Mouse (Mus musculus) lung, postnatal 0 days (tissue): ENCODE results near the gene Tbc1d15. TPM values are rescaled to one million over a fixed set of nuclear protein-coding genes. Genes with fewer than 3 reads are reported as not detected.

Experiments used
- ATAC-seq: fragments of 200-750 bp; cut with Nextera tagmentation; 2 replicates; pipeline ENCODE4 v1.8.0; 2017; ENCODE audit warnings: moderate library complexity
- DNase-seq: peaks from one replicate; pipeline ENCODE4 v3.0.0-alpha.2; 2016; ENCODE audit warnings: low spot score
- H3K27ac ChIP-seq: fragments of 300-500 bp; sonication (generic); 2 replicates; pipeline ENCODE4 v1.5.1; 2014; ENCODE audit warnings: antibody characterized with exemption, mild to moderate bottlenecking, low read length, mixed read lengths
- H3K27me3 ChIP-seq: fragments of 300-500 bp; sonication (generic); replicated peaks from 2 replicates; pipeline ENCODE4 v1.6.1; 2014; ENCODE audit warnings: low read length, mixed read lengths; ENCODE audit not compliant: insufficient read depth
- H3K36me3 ChIP-seq: fragments of 300-500 bp; sonication (generic); 2 replicates; pipeline ENCODE4 v1.6.1; 2014; ENCODE audit warnings: low read length, mixed read lengths; ENCODE audit not compliant: insufficient read depth
- H3K4me1 ChIP-seq: fragments of 300-500 bp; sonication (generic); 2 replicates; pipeline ENCODE4 v1.6.1; 2014; ENCODE audit warnings: antibody characterized with exemption, low read depth, low read length, mixed read lengths; ENCODE audit not compliant: insufficient read depth
- H3K4me2 ChIP-seq: fragments of 300-500 bp; sonication (generic); replicated peaks from 2 replicates; pipeline ENCODE4 v1.6.1; 2014; ENCODE audit warnings: low read depth, mild to moderate bottlenecking, low read length, moderate library complexity, mixed read lengths
- H3K4me3 ChIP-seq: fragments of 300-500 bp; sonication (generic); 2 replicates; pipeline ENCODE4 v1.5.1; 2014; ENCODE audit warnings: low read depth, low read length
- H3K9ac ChIP-seq: fragments of 300-500 bp; sonication (generic); replicated peaks from 2 replicates; pipeline ENCODE4 v1.6.1; 2014; ENCODE audit warnings: low read depth, mild to moderate bottlenecking
- H3K9me3 ChIP-seq: fragments of 300-500 bp; sonication (generic); 2 replicates; pipeline ENCODE4 v1.6.1; 2016; ENCODE audit warnings: low read length, mixed read lengths
- CTCF ChIP-seq: IDR thresholded peaks from 2 replicates; pipeline ENCODE4 v1.5.1; 2016; ENCODE audit warnings: antibody characterized with exemption, mild to moderate bottlenecking
- EP300 ChIP-seq: IDR thresholded peaks from 2 replicates; pipeline ENCODE4 v1.6.1; 2016; ENCODE audit warnings: antibody characterized with exemption, mild to moderate bottlenecking, control low read depth
- WGBS: fragments of 180-500 bp; shearing (Covaris S2); extraction: QIAGEN DNeasy Blood & Tissue Kit; methylation state at CpG from one replicate; pipeline ENCODE4 v1.1.7; 2014; 5-methylcytosine and 5-hydroxymethylcytosine counted together
- polyA plus RNA-seq: library from polyadenylated mRNA; unstranded; fragments of >200 nt; fragmentation: Nextera tagmentation; extraction: Ambion mirVana; gene quantifications from 2 replicates; pipeline ENCODE4 v1.2.1, GENCODE M21; 2015

Gene Tbc1d15
- 47.9 and 49.9 TPM in 2 replicates for polyA plus RNA-seq

- H3K27ac ChIP-seq = peak within 1 kb of the TSS; percentile 92
- peak within 1 kb of the TSS; percentile 82 for H3K9ac ChIP-seq
- H3K27me3 ChIP-seq = no peaks in the 10 kb centered on the region
- peak within 1 kb of the TSS; percentile 85 for H3K4me2 ChIP-seq
- no peaks in the 10 kb centered on the region for H3K9me3 ChIP-seq
- peaks cover 3% of the 10 kb centered on the region for H3K4me1 ChIP-seq
- peak within 1 kb of the TSS; percentile 98 for H3K4me3 ChIP-seq
- peak; percentile 100 for DNase-seq
- TF ChIP-seq EP300 (no peak), CTCF (no peak)
- peak; percentile 97 for ATAC-seq
- no peaks in the 10 kb centered on the region for H3K36me3 ChIP-seq
- under 1% methylated on average over 63 of the region's 67 CpGs for WGBS
Measured at GRCm38 (mm10) chr10:115251088-115251934, at the start of gene Tbc1d15. TSS of gene Tbc1d15 (minus strand) at chr10:115251467.

GRCm38 (mm10) chr10:115298683-115299082 lies 47.4 kb upstream of the Tbc1d15 start:
- DNase-seq (no peak), ATAC-seq (no peak)
- Histone ChIP-seq H3K4me1 (no peaks in the 10 kb centered on the region), H3K4me2 (no peak overlapping the region), H3K4me3 (no peak overlapping the region), H3K27me3 (no peaks in the 10 kb centered on the region), H3K9me3 (no peaks in the 10 kb centered on the region), H3K9ac (no peak overlapping the region), H3K36me3 (peaks cover 29% of the 10 kb centered on the region), H3K27ac (no peak overlapping the region)
- 93% methylated on average over 4 of the region's 4 CpGs for WGBS
- TF ChIP-seq EP300 (no peak), CTCF (no peak)

GRCm38 (mm10) chr10:115297582-115297981 lies 46.3 kb upstream of the Tbc1d15 start:
- Histone ChIP-seq H3K9ac (no peak overlapping the region), H3K27ac (no peak overlapping the region), H3K4me1 (no peaks in the 10 kb centered on the region), H3K4me2 (no peak overlapping the region), H3K36me3 (peaks cover 32% of the 10 kb centered on the region), H3K4me3 (no peak overlapping the region), H3K9me3 (no peaks in the 10 kb centered on the region), H3K27me3 (no peaks in the 10 kb centered on the region)
- no peak for TF ChIP-seq CTCF
- TF ChIP-seq EP300 = no peak
- no peak for DNase-seq
- ATAC-seq = no peak
- WGBS = 88% methylated on average over 5 of the region's 5 CpGs

- H3K4me2 ChIP-seq = no peak overlapping the region
- no peak for DNase-seq
- peak; percentile 37; the same call in 1 of the 2 replicates for ATAC-seq
Measured at GRCm38 (mm10) chr10:115296401-115296935, 45.2 kb upstream of the Tbc1d15 start.

GRCm38 (mm10) chr10:115295162-115295561 lies 43.9 kb upstream of the Tbc1d15 start:
- H3K9ac ChIP-seq = no peak overlapping the region
- DNase-seq (no peak), ATAC-seq (no peak)
- H3K36me3 ChIP-seq = peaks cover 30% of the 10 kb centered on the region; the same call in 1 of the 2 replicates
- H3K4me3 ChIP-seq = no peak overlapping the region
- no peaks in the 10 kb centered on the region for H3K27me3 ChIP-seq
- TF ChIP-seq CTCF (no peak), EP300 (no peak)
- no peaks in the 10 kb centered on the region for H3K4me1 ChIP-seq
- 95% methylated on average over 3 of the region's 3 CpGs for WGBS
- no peak overlapping the region for H3K4me2 ChIP-seq
- H3K9me3 ChIP-seq = no peaks in the 10 kb centered on the region
- H3K27ac ChIP-seq = no peak overlapping the region

More at GRCm38 (mm10) chr10:115296401-115296935, 45.2 kb upstream of the Tbc1d15 start:
- no peaks in the 10 kb centered on the region for H3K9me3 ChIP-seq
- WGBS = 71% methylated on average over 9 of the region's 9 CpGs
- peaks cover 36% of the 10 kb centered on the region for H3K36me3 ChIP-seq
- H3K9ac ChIP-seq = no peak overlapping the region
- TF ChIP-seq EP300 (no peak), CTCF (peak; percentile 49)
- H3K4me1 ChIP-seq = no peaks in the 10 kb centered on the region
- H3K27me3 ChIP-seq = no peaks in the 10 kb centered on the region
- no peak overlapping the region for H3K27ac ChIP-seq
- no peak overlapping the region for H3K4me3 ChIP-seq

- 96% methylated on average over 7 of the region's 7 CpGs for WGBS
- Histone ChIP-seq H3K9ac (no peak overlapping the region), H3K4me2 (no peak overlapping the region), H3K4me3 (no peak overlapping the region), H3K9me3 (no peaks in the 10 kb centered on the region), H3K27me3 (no peaks in the 10 kb centered on the region), H3K4me1 (no peaks in the 10 kb centered on the region), H3K27ac (no peak overlapping the region), H3K36me3 (peaks cover 29% of the 10 kb centered on the region)
- no peak for ATAC-seq
- DNase-seq = no peak
- TF ChIP-seq CTCF (no peak), EP300 (no peak)
Measured at GRCm38 (mm10) chr10:115294715-115295114, 43.4 kb upstream of the Tbc1d15 start.
